Mouse (Mus musculus) olfactory bulb, adult 2 months (tissue): Measurements from ENCODE around the gene Rpl37. TPM values are rescaled to one million over a fixed set of nuclear protein-coding genes. Genes with fewer than 3 reads are reported as not detected.

Experiments used
- H3K27ac ChIP-seq: fragments of 200-500 bp; 2 replicates; pipeline ENCODE4 v1.5.1; 2012; ENCODE audit warnings: low read depth, low read length; ENCODE audit not compliant: insufficient read depth
- H3K4me1 ChIP-seq: fragments of 200-500 bp; 2 replicates; pipeline ENCODE4 v1.6.1; 2012; ENCODE audit warnings: low read length; ENCODE audit not compliant: control insufficient read depth, insufficient read depth
- H3K4me3 ChIP-seq: fragments of 200-500 bp; 2 replicates; pipeline ENCODE4 v1.5.1; 2012; ENCODE audit warnings: mild to moderate bottlenecking, low read depth, low read length, moderate library complexity; ENCODE audit not compliant: insufficient read depth
- CTCF ChIP-seq: fragments of 200-500 bp; IDR thresholded peaks from 2 replicates; pipeline ENCODE4 v1.5.1; 2012; ENCODE audit warnings: low read depth, mild to moderate bottlenecking, low read length, moderate library complexity; ENCODE audit not compliant: insufficient read depth
- POLR2A ChIP-seq: fragments of 200-500 bp; IDR thresholded peaks from 2 replicates; pipeline ENCODE4 v1.6.1; 2012; ENCODE audit warnings: mild to moderate bottlenecking, low read depth, low read length, moderate library complexity; ENCODE audit not compliant: insufficient read depth
- WGBS: fragments of 180-500 bp; shearing (Covaris S2); methylation state at CpG from one replicate; pipeline ENCODE4 v1.1.7; 2018; 5-methylcytosine and 5-hydroxymethylcytosine counted together
- polyA plus RNA-seq: library from polyadenylated mRNA; stranded (reverse); fragments of >200 nt; gene quantifications from 2 replicates; pipeline ENCODE4 v1.2.4, GENCODE M21; 2012; ENCODE audit warnings: low replicate concordance; ENCODE audit not compliant: missing spikeins, insufficient read depth, insufficient read length

The Rpl37 gene
- polyA plus RNA-seq = not detected in 2 replicates

- peak; percentile 60; the same call in 1 of the 2 replicates for TF ChIP-seq CTCF
- TF ChIP-seq POLR2A = peak; percentile 75
- peaks cover 4% of the 10 kb centered on the region; the same call in 1 of the 2 replicates for H3K4me1 ChIP-seq
- peak within 1 kb of the TSS; percentile 79 for H3K27ac ChIP-seq
- under 1% methylated on average over 55 of the region's 55 CpGs for WGBS
- peak within 1 kb of the TSS; percentile 89 for H3K4me3 ChIP-seq
Observed at GRCm38 (mm10) chr15:5116270-5117030, at the start of gene Rpl37. Gene Rpl37 (plus strand): TSS chr15:5116645.

GRCm38 (mm10) chr15:5068801-5069518 lies 47.5 kb upstream of the Rpl37 start:
- Histone ChIP-seq H3K27ac (no peak overlapping the region), H3K4me3 (no peak overlapping the region), H3K4me1 (no peaks in the 10 kb centered on the region)
- TF ChIP-seq CTCF (peak; percentile 40), POLR2A (no peak)
- 45% methylated on average over 15 of the region's 15 CpGs for WGBS

GRCm38 (mm10) chr15:5081235-5081634 lies 35.2 kb upstream of the Rpl37 start:
- WGBS = 80% methylated on average over 1 of the region's 1 CpGs
- TF ChIP-seq POLR2A = no peak
- no peak for TF ChIP-seq CTCF
- Histone ChIP-seq H3K4me3 (no peak overlapping the region), H3K4me1 (no peaks in the 10 kb centered on the region), H3K27ac (no peak overlapping the region)

GRCm38 (mm10) chr15:5086162-5086561 lies 30.3 kb upstream of the Rpl37 start:
- TF ChIP-seq POLR2A (no peak), CTCF (no peak)
- 10% methylated on average over 2 of the region's 2 CpGs for WGBS
- H3K4me1 ChIP-seq = no peaks in the 10 kb centered on the region
- no peak overlapping the region for H3K27ac ChIP-seq
- H3K4me3 ChIP-seq = no peak overlapping the region

- H3K27ac ChIP-seq = no peak overlapping the region
- WGBS = 52% methylated on average over 7 of the region's 7 CpGs
- H3K4me1 ChIP-seq = no peaks in the 10 kb centered on the region
- no peak overlapping the region for H3K4me3 ChIP-seq
- TF ChIP-seq POLR2A = no peak
- TF ChIP-seq CTCF = no peak
Observed at GRCm38 (mm10) chr15:5088850-5089608, 27.4 kb upstream of the Rpl37 start.

- no peak overlapping the region for H3K27ac ChIP-seq
- 97% methylated on average over 10 of the region's 10 CpGs for WGBS
- TF ChIP-seq CTCF = no peak
- TF ChIP-seq POLR2A = no peak
- no peak overlapping the region for H3K4me3 ChIP-seq
- H3K4me1 ChIP-seq = no peaks in the 10 kb centered on the region
Observed at GRCm38 (mm10) chr15:5090131-5090530, 26.3 kb upstream of the Rpl37 start.

- H3K27ac ChIP-seq = no peak overlapping the region
- H3K4me1 ChIP-seq = no peaks in the 10 kb centered on the region
- WGBS = 93% methylated on average over 11 of the region's 11 CpGs
- TF ChIP-seq POLR2A (no peak), CTCF (no peak)
- H3K4me3 ChIP-seq = no peak overlapping the region
Observed at GRCm38 (mm10) chr15:5095534-5096301, 20.7 kb upstream of the Rpl37 start.

GRCm38 (mm10) chr15:5097376-5097775 lies 19.1 kb upstream of the Rpl37 start:
- no peak for TF ChIP-seq POLR2A
- no peak for TF ChIP-seq CTCF
- no peaks in the 10 kb centered on the region for H3K4me1 ChIP-seq
- no peak overlapping the region for H3K27ac ChIP-seq
- H3K4me3 ChIP-seq = no peak overlapping the region
- WGBS = 95% methylated on average over 1 of the region's 1 CpGs
